Mouse (Mus musculus): ENCODE measurements at regions not wholly inside any gene's neighbourhood (a gene's known extent, or its start where the extent isn't known, plus 50 kb on each side); places are given as distances from the start of the nearest gene placed in this dataset.

GRCm38 (mm10) chr1:179906115-179906514 is 54.2 kb upstream of the Cdc42bpa start:
- DNase-seq (ENCODE audit: low spot score in 2 of 2) = no peak

GRCm38 (mm10) chr1:179892711-179893110 is 67.6 kb upstream of the Cdc42bpa start:
- DNase-seq (ENCODE audit: low spot score in 2 of 2) = no peak

- DNase-seq (ENCODE audit: low spot score in 2 of 2) = no peak
These were observed 72.4 kb upstream of the Cdc42bpa start for GRCm38 (mm10) chr1:179887921-179888320.

- no peak for DNase-seq (ENCODE audit: low spot score in 2 of 2)
These were observed 77.7 kb upstream of the Ahctf1 start for GRCm38 (mm10) chr1:179881222-179881621.

- no peak for DNase-seq (ENCODE audit: low spot score in 2 of 2)
These were observed 74.4 kb upstream of the Ahctf1 start for GRCm38 (mm10) chr1:179877893-179878292.

GRCm38 (mm10) chr1:179873772-179874555 is 70.5 kb upstream of the Ahctf1 start:
- DNase-seq (ENCODE audit: low spot score in 2 of 2) = no peak

GRCm38 (mm10) chr1:179871961-179872360 is 68.5 kb upstream of the Ahctf1 start:
- no peak for DNase-seq (ENCODE audit: low spot score in 2 of 2)

- no peak for DNase-seq (ENCODE audit: low spot score in 2 of 2)
These were observed 65.2 kb upstream of the Ahctf1 start for GRCm38 (mm10) chr1:179868656-179869055.

GRCm38 (mm10) chr1:179867493-179867892 is 64.0 kb upstream of the Ahctf1 start:
- peak in 1 of 2 experiments; percentile 40 for DNase-seq (ENCODE audit: low spot score in 2 of 2)

GRCm38 (mm10) chr1:179866056-179866772 is 62.7 kb upstream of the Ahctf1 start:
- DNase-seq (ENCODE audit: low spot score in 2 of 2) = no peak

- no peak for DNase-seq (ENCODE audit: low spot score in 2 of 2)
These were observed 62.1 kb upstream of the Ahctf1 start for GRCm38 (mm10) chr1:179865561-179865960.

- DNase-seq (ENCODE audit: low spot score in 2 of 2) = no peak
These were observed 61.2 kb upstream of the Ahctf1 start for GRCm38 (mm10) chr1:179864537-179865226.

GRCm38 (mm10) chr1:179863420-179863819 is 59.9 kb upstream of the Ahctf1 start:
- no peak for DNase-seq (ENCODE audit: low spot score in 2 of 2)

- DNase-seq (ENCODE audit: low spot score in 2 of 2) = no peak
These were observed 59.5 kb upstream of the Ahctf1 start for GRCm38 (mm10) chr1:179862941-179863340.

GRCm38 (mm10) chr1:179861776-179862175 is 58.3 kb upstream of the Ahctf1 start:
- no peak for DNase-seq (ENCODE audit: low spot score in 2 of 2)

GRCm38 (mm10) chr1:179859552-179859902 is 56.0 kb upstream of the Ahctf1 start:
- DNase-seq (ENCODE audit: low spot score in 2 of 2) = no peak

GRCm38 (mm10) chr1:179858780-179859551 is 55.5 kb upstream of the Ahctf1 start:
- DNase-seq (ENCODE audit: low spot score in 2 of 2) = no peak

- peak; percentile 16 to 27 for DNase-seq (ENCODE audit: low spot score in 2 of 2)
These were observed 50.9 kb upstream of the Ahctf1 start for GRCm38 (mm10) chr1:179854288-179854965.

Data from spleen, postnatal 10 days (tissue).